Mouse (Mus musculus) splenic B cell, adult 2 months (primary cell): ENCODE measurements at regions not wholly inside any gene's neighbourhood (a gene's known extent, or its start where the extent isn't known, plus 50 kb on each side); places are given as distances from the start of the nearest gene placed in this dataset.

ENCODE experiments used
- DNase-seq: peaks from one replicate; pipeline ENCODE4 v3.0.0-alpha.2; 2011; ENCODE audit warnings: low read depth, low spot score
- H3K27me3 ChIP-seq: 2 replicates; pipeline ENCODE4 v1.6.1; 2012; ENCODE audit warnings: mild to moderate bottlenecking, low read length, moderate library complexity, mixed read lengths; ENCODE audit not compliant: control insufficient read depth, poor library complexity, insufficient read depth, severe bottlenecking
- H3K36me3 ChIP-seq: 2 replicates; pipeline ENCODE4 v1.6.1; 2012; ENCODE audit warnings: mild to moderate bottlenecking, low read length, moderate library complexity, mixed read lengths; ENCODE audit not compliant: control insufficient read depth, poor library complexity, insufficient read depth, severe bottlenecking

DNA sequence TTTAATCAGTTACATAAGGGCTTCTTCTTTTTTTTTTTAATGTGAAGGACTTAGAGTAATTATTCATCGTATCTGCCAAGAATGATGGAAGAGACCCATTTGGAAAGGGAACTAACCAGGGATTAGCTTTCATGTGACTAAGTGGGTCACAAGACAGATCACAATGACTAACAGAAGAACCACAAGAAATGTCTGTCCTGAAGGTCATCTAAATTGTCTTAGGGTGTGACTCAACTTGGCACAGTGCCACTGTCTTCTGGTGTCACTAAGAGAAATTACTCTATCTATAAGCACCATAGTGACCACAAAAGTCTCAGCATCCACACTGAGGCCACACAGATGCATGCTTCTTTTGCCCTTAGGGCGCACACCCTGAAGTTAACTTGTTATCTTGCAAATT is 182.0 kb downstream of the Etnk1 start:
- H3K36me3 ChIP-seq, result no peaks in the 10 kb centered on the region
- H3K27me3 ChIP-seq, result no peaks in the 10 kb centered on the region
- no peak for DNase-seq

DNA sequence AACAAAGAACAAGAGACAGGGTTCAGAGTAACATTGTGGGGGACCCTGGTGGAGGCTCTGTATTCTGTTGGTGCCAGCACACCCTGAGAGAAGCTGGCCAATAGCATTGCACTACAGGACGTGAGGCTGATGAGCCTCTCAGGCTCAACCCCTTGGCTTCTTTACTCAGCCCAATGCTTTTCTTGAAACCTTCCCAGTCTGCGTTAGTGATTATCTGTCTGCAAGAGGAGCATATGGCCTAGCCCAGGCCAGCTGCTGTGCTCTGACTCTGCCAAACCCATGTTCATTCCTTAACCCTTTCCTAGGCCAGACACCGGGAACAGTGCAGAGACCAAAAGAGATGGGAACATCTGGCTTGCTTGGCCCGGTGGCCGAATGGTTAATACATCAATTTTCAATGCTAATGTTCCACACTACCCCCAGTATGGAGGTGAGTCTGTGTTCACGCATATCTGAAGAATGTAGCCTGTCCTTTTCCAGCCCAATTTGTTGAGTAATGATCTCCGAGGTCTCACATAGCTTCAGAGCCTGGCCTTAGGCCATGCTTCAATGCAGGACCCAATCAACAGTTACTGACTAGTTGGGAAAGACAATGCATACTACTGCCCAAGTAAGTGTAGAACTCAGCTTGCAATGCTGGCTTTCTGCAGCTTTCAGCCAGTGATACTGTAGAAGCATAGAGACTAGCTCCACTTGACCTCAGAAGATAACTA is 192.5 kb downstream of the Etnk1 start:
- no peaks in the 10 kb centered on the region for H3K36me3 ChIP-seq
- H3K27me3 ChIP-seq, result no peaks in the 10 kb centered on the region
- no peak for DNase-seq

DNA sequence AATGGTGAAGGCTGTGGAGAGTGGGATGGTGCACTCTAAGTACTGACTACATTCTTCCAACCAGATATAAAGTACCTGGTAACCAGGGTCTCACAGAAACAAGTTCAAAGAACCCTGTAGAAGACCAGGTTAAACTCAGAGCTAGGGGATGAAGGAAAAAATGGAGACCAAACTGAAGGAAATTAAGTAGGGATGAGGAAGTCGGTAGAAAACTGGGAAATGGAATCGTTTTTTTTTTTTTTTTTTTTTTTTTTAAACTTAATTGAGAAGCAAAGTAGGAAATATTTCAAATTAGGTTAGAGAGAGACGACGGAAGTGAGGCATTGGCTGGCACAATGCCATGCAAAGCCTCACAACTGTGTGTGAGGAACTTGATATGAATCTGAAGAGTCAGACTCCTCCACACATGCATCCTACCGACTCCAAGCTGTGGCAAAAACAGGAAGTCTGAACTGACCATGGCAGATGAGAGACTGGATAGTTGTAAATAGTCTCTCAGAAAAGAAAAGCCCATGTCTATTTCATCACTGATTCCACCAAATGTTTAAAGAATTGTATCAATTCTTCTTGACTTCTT is 194.2 kb downstream of the Etnk1 start:
- no peak for DNase-seq
- no peaks in the 10 kb centered on the region for H3K27me3 ChIP-seq
- H3K36me3 ChIP-seq, result no peaks in the 10 kb centered on the region

DNA sequence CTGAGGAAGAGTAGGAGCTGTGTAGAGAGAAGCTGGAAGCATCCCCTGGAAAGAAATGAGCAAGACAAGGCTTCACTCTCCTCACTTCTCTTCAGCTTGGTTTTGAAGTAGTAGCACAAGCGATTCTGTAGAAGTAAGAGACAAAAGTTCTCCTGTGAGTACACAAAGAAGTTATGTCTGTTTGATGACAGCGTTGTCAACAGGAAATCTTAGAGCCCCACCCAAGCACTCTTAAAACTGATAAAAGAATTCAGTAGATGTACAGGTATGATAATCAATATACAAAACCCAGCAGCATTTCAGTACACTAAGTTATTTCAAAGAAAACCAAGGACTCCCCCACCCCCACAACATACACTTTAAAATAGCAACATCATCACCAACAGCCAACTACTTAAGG is 194.9 kb downstream of the Etnk1 start:
- Histone ChIP-seq H3K36me3 (no peaks in the 10 kb centered on the region), H3K27me3 (no peaks in the 10 kb centered on the region)
- no peak for DNase-seq

DNA sequence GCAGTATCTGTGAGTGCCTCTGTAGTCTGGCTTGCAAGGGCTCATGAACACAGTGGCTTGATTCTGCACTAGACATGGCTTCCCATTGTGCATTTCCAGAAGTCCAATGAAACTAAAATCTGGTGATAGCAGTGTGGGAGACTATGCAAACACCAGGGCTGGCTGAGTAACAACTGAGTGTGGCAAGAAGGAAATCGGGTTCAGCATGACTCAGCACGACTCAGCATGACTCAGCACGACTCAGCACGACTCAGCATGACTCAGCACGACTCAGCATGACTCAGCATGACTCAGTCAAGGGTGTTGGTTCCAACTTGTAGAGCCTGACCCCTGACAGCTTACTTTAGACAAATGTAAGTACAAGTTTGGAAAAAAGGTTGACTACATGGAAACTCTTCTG is 198.8 kb downstream of the Etnk1 start:
- Histone ChIP-seq H3K36me3 (no peaks in the 10 kb centered on the region), H3K27me3 (no peaks in the 10 kb centered on the region)
- no peak for DNase-seq

DNA sequence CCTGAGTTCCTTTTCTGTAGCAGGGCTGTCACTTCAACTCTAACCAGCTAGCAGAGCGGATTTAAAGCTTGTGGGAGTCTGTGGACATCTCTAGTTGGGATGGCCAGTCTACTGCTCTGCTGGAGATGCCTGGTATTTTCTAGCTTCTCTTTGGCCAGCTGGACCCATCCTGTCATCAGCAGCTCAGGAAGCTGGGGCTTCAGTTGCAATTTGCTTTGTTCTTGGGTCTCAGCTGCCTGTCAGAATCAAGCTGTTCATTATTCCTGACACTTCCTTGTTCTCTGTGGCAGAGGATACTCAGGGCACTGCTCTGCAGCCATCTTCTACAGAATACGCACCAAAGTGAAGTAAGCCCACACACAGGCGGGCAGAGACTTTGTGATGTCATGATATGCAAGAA is 200.8 kb downstream of the Etnk1 start:
- DNase-seq, result no peak
- Histone ChIP-seq H3K36me3 (no peaks in the 10 kb centered on the region), H3K27me3 (no peaks in the 10 kb centered on the region)

DNA sequence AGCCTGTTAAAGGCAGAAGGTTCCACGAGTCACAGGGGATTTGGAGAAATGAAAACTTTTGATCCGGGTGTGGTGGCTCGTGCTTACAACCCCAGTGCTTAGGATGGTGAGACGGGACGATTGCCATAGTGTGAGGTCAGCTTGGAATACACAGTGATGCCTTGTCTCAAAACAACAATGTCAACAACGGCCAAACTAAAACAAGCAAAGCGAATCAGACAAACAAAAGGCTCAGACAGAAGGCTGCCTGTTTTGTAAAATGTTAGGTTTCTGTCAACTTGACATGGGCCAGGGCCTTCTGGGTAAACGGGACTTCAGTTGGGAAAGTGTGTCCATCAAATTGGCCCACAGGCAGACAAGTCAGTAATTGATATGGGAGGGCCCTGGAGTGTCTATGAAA is 201.6 kb downstream of the Etnk1 start:
- no peaks in the 10 kb centered on the region for H3K36me3 ChIP-seq

DNA sequence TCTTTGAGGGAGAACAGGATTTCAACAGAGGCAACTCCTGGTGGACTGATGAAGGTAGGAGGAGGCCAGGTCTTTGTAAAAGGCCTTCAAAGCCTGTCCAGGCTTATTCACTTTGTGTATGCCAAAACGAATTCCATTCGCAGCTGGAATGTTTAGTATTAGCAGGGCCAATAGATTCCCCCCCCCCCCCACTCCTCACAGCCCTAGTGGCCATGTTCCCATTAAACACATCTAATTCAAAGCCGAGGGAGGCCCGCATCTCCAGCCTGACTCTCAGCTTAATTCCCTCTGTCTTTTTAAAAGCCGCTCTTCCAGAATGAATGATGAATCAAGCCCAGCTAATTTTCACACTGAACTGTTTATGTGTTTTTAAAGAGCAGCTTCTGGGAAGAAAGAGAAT is 205.5 kb downstream of the Etnk1 start:
- no peak for DNase-seq
- Histone ChIP-seq H3K36me3 (no peaks in the 10 kb centered on the region), H3K27me3 (no peaks in the 10 kb centered on the region)

More for the DNA sequence above, 201.6 kb downstream of the Etnk1 start:
- no peaks in the 10 kb centered on the region for H3K27me3 ChIP-seq
- DNase-seq, result no peak

DNA sequence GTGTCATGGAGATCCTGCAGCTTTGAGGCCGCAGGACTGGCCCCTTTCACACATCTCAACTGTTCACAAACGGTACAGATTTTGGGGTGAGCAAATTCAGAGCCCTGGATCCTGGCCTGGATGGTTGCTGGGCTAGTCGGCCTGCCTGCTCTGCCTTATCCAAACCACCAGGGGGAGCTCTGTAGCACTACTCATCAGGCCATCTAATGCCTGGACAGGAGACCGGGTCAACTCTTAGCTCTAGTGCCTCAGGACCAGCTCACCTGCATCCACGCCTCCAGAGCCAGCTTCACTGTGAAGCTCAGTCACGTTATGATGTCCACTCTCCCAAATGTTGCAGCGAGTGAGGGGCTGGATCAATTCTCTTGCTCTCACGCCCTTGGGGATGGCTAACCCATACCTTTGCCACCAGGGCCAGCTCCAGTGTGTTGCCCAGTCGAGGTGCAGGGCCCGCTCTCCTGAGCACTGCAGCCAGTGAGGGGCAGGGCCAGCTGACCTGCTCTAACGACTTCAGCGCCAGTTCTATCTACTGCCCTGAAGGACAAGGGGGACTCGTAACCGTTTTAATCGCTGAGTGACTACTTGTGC is 206.8 kb downstream of the Etnk1 start:
- no peaks in the 10 kb centered on the region for H3K27me3 ChIP-seq
- no peaks in the 10 kb centered on the region for H3K36me3 ChIP-seq
- DNase-seq, result peak; percentile 62

DNA sequence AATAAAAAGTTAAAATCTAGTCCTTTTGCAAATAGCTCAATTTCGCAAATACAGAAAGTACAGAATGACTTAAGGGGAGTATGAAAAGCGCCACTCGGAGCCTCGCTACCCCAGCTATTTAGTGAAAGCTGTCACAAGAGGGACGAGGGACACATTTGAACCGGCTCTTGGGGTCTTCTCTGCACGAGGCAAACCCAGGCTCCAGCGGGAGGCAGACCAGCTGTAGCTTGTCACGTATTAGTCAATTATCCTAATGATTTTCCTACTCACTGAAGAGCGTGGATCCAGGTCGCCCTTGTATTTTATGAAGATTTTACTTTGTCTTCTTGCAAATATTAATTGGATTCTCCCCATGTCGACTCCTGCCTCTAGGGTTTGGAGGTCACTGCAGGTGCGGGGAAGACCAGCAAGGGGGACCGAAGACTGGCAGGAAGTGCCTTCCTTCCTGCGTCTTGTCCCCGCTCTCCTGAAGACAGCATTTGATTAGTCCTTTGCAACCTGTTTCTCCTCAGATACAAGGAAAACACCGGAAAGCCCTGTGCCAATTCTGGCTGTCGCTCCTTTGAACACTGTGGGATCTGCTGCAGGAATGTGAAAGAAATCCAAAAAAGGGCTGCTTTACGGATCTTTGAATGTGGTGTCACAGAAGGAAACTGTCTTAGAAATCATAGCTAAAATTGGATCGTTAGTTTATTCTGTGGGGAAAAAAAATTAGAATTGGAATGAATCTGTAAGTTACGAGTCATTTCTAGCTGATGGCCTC is 209.1 kb downstream of the Etnk1 start:
- DNase-seq, result no peak
- Histone ChIP-seq H3K36me3 (no peaks in the 10 kb centered on the region), H3K27me3 (no peaks in the 10 kb centered on the region)

DNA sequence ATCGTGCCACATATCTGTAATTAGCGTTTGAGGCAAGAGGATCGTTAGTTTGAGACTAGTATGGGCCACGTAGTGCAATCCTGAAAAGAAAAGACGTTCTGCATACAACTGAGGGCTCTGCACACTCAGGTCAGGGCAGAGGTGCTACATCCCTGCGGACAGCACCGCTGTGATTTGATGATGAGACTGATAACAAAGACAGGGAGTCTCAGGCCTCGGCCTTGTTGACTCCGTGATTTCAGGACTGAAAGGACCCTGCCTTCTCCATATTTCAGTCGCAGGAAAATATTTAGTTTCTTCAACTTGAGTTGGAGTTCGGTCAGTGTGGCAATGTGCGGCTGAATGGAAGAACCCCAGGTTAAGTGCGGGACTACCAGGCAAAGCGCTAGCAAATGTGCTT is 210.1 kb downstream of the Etnk1 start:
- no peak for DNase-seq
- H3K36me3 ChIP-seq, result no peaks in the 10 kb centered on the region
- H3K27me3 ChIP-seq, result no peaks in the 10 kb centered on the region

DNA sequence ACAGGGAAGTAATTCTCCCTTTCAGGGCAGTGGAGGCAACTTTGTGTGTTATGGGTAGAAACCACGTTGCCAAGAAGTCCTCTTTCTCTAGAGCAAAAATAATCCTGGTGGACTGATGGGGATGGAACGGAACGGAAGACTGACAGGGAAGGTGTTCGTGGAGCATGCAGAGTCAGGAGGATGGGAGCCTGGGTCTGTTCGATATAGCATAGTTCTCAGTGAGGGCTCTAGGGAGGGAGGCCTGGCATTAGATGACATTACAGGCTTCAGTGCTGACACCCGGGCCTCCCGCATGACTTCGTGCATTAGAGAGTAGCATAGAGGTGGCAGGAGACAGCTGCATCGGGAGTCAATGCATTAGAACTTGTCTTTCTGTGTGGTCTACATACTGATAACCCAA is 211.1 kb downstream of the Etnk1 start:
- Histone ChIP-seq H3K27me3 (no peaks in the 10 kb centered on the region), H3K36me3 (no peaks in the 10 kb centered on the region)
- no peak for DNase-seq

DNA sequence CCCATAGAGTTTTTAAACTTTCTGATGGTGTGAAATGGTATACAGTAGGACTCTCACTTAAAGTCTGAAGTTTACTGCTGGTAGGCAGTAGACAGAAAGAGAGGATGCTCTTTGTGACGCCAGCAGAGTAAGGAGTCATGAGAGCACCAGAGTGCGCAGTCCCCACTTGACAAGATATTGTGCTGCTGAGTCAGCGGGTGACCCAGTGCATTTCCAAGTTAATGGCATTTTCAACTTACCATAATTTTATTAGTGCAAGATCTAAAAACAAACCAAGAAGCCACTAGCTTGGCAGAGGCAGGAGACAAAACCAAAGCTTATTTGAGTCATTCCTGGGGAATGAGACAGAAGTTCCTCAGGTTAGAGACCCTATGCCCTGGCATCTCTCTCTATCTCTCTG is 213.5 kb downstream of the Etnk1 start:
- Histone ChIP-seq H3K27me3 (no peaks in the 10 kb centered on the region), H3K36me3 (no peaks in the 10 kb centered on the region)
- no peak for DNase-seq

DNA sequence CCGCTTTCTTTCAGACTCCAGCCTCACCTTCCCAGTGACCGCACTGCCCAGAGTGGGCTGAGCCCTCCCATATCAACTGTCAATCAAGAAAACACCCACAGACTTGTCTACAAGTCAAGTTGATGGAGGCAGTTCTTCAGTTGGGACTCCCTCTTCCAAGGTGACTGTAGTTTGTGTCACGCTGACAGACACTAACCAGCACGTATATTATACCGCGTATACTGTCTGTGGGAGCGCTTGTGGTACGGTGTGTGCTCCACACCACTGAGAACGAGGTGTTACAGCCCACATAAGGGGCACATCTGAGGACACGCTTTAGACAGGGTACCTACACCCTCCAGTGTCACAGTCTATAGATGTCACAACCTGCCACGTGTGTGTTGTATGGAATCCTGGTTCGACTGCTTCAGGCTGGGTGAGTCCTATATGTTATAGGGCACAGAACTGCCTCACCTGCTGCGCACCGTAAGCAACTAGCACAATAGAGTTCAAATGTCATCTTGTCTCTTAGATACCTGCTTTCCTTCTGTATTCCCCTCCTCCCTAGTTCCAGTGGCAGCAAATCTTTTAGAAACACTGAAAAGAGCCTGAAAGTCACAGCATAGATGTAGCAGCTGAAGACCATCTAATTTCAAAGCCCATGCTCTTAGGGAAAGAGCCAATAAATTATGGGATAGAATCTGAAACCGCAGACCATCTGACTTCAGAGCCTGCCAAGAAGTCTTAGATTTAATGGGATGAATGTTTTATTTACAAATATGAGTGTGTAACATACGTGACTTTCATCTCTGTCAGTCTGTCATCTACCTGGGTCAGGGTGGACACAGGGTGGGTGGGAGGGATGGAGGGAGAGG is 219.8 kb downstream of the Etnk1 start:
- Histone ChIP-seq H3K27me3 (no peaks in the 10 kb centered on the region), H3K36me3 (no peaks in the 10 kb centered on the region)
- no peak for DNase-seq
